Mouse (Mus musculus): ENCODE measurements at regions not wholly inside any gene's neighbourhood (a gene's known extent, or its start where the extent isn't known, plus 50 kb on each side); places are given as distances from the start of the nearest gene placed in this dataset.
A peak's percentile ranks its signal among the peaks of the same experiment; 100 is the strongest.
"Not testable (repeated sequence)": the region's sequence is repeated elsewhere in the genome, so short reads cannot be mapped to it uniquely, and the experiment has no call there.

DNA sequence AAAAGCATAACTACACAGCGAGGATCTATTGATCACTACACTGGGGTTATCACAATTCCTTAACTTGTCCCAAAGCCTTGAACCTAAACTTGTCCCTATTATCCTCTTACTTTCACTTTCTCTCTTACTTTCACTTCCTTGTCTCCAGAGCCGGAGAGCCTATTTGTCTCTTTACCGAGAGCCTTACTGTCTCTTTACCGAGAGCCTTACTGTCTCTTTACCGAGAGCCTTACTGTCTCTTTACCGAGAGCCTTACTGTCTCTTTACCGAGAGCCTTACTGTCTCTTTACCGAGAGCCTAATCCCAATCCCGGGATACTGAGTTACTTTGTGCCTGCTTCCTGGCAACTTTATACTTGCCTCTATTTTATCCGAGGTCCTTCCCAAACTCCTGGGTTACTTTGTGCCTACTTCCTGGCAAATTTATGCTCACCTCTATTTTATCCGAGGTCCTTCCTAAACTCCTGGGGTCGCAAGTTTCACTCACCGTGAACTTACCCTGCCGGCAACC, 335.3 kb upstream of the Ccng1 start:
- H3K9me3 ChIP-seq; H3K4me1 ChIP-seq; H3K4me3 ChIP-seq (replicated peaks); ATAC-seq (ENCODE audit: low FRiP score); H3K27me3 ChIP-seq; H3K36me3 ChIP-seq (replicated peaks); H3K9ac ChIP-seq; H3K27ac ChIP-seq; H3K4me2 ChIP-seq: not testable (repeated sequence)
- 91% methylated on average over 11 of the region's 14 CpGs for WGBS

DNA sequence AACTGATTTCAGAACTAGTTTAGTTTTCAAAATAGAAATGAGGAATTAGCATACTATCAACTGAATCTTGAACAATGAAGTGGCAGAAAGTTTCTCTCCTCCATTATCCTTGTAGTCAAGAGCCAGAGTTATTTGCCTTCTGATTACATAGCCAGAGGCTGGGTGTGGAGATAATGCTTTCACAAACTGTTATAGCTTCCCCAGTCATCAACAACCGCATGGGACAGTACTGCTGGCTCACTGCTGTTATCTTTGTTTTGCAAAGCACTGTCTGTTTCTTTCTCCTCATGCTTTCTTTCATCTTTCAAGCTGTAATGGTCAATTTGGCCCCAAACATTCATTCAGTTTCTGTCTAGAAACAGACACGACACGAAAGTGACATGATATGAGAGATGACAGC, 308.5 kb upstream of the Ccng1 start:
- H3K36me3 ChIP-seq (replicated peaks), result no peaks in the 10 kb centered on the region
- H3K27me3 ChIP-seq, result no peaks in the 10 kb centered on the region
- H3K4me1 ChIP-seq, result no peaks in the 10 kb centered on the region
- H3K9ac ChIP-seq, result no peak overlapping the region
- no peaks in the 10 kb centered on the region for H3K9me3 ChIP-seq
- WGBS, result 80% methylated on average over 3 of the region's 3 CpGs
- no peak overlapping the region for H3K4me3 ChIP-seq (replicated peaks)
- no peak overlapping the region for H3K4me2 ChIP-seq
- no peak for ATAC-seq (ENCODE audit: low FRiP score)
- no peak overlapping the region for H3K27ac ChIP-seq

DNA sequence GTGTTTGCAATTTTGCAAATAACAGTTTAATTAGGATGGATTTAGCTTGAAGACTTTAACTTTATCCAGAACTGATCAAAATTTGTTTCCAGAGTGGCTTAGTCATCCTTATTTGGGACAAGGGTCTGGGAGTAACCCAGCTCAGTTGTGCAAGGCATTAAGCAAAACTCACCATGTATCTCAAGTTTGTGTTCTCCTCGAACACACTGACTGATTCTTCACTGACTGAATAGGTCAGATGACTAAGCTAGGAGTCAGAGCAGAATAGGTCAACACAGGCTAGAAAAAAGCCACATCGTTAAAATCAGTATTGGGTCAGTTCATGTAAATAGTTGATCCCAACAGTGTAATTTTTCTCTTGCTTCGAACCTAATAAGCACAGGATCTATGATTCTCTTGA, 302.7 kb upstream of the Ccng1 start:
- H3K9ac ChIP-seq, result no peak overlapping the region
- H3K4me1 ChIP-seq, result no peaks in the 10 kb centered on the region
- H3K27me3 ChIP-seq, result no peaks in the 10 kb centered on the region
- no peak for ATAC-seq (ENCODE audit: low FRiP score)
- H3K4me2 ChIP-seq, result no peak overlapping the region
- 73% methylated on average over 3 of the region's 3 CpGs for WGBS
- H3K4me3 ChIP-seq (replicated peaks), result no peak overlapping the region
- no peaks in the 10 kb centered on the region for H3K36me3 ChIP-seq (replicated peaks)
- H3K9me3 ChIP-seq, result no peaks in the 10 kb centered on the region
- no peak overlapping the region for H3K27ac ChIP-seq

DNA sequence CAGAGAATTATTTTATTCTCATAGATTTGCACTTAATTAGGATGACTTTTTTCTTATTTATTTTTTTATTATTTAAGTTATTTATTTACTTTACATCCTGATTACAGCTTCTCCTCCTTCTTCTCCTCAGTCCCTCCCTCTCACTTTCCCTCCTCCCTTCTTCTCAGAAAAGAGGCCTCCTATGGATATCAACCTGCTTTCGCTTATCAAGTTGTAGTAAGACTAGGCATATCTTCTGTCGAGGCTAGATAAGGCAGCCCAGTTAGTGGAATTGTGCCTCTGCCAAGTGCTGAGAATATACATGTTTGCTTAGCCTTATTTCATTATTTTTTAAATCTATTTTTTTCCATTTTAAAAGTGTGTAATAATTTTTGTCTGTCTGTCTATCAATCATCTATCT, 274.9 kb upstream of the Ccng1 start:
- WGBS, result 95% methylated on average over 2 of the region's 2 CpGs

DNA sequence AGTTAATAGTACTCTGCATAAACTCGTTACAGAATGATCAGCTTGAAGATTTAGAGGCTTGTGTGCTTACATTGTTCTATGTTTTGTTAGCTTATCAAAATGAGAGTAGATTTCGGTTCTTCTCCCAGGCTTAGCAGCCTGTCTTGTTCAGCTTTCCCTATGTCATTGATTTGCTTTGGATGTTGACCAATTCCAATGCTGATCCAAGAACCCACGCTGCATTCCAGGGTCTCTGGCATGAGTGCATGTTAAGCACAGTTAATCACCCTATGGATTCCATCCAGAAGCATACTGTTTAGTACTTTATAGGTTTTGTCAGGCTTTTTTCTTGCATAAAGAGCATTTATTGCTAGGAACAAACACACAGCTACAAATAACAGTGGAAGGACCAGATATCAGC, 255.0 kb upstream of the Ccng1 start:
- Histone ChIP-seq H3K9me3 (peaks cover 5% of the 10 kb centered on the region; the same call in 1 of the 2 replicates), H3K27ac (no peak overlapping the region), H3K4me3 (replicated peaks) (no peak overlapping the region), H3K36me3 (replicated peaks) (no peaks in the 10 kb centered on the region), H3K4me2 (no peak overlapping the region), H3K4me1 (no peaks in the 10 kb centered on the region), H3K27me3 (no peaks in the 10 kb centered on the region), H3K9ac (no peak overlapping the region)
- no peak for ATAC-seq (ENCODE audit: low FRiP score)
- 62% methylated on average over 3 of the region's 3 CpGs for WGBS

More for the DNA sequence above, 274.9 kb upstream of the Ccng1 start:
- H3K9ac ChIP-seq, result no peak overlapping the region
- no peak overlapping the region for H3K4me2 ChIP-seq
- H3K9me3 ChIP-seq, result no peaks in the 10 kb centered on the region
- ATAC-seq (ENCODE audit: low FRiP score), result no peak
- no peak overlapping the region for H3K4me3 ChIP-seq (replicated peaks)
- H3K27ac ChIP-seq, result no peak overlapping the region
- H3K4me1 ChIP-seq, result no peaks in the 10 kb centered on the region
- no peaks in the 10 kb centered on the region for H3K36me3 ChIP-seq (replicated peaks)
- no peaks in the 10 kb centered on the region for H3K27me3 ChIP-seq

DNA sequence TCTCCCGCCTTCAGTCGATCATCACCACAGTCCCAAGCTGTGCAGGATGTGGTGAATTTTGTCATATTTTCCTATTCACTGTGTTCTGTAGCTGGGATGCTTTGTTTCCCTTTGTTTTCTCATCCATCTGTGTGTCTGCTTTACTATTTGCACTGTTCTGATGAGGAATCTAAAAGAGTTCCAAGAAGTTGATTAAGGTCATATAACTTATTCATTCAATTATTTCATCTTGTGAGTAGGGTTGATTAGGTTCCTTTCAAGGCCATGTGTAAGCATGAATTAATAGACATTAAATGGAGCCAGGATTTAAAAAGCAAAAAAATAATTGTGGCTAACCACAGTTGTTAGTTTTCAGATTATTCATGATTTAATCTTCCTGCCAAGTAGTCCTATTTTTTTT, 217.7 kb upstream of the Ccng1 start:
- Histone ChIP-seq H3K4me3 (replicated peaks) (no peak overlapping the region), H3K27ac (no peak overlapping the region), H3K9ac (no peak overlapping the region), H3K4me2 (no peak overlapping the region), H3K36me3 (replicated peaks) (no peaks in the 10 kb centered on the region), H3K9me3 (no peaks in the 10 kb centered on the region), H3K4me1 (peaks cover 3% of the 10 kb centered on the region; the same call in 1 of the 2 replicates), H3K27me3 (no peaks in the 10 kb centered on the region)
- WGBS, result 89% methylated on average over 2 of the region's 2 CpGs
- ATAC-seq (ENCODE audit: low FRiP score), result no peak

DNA sequence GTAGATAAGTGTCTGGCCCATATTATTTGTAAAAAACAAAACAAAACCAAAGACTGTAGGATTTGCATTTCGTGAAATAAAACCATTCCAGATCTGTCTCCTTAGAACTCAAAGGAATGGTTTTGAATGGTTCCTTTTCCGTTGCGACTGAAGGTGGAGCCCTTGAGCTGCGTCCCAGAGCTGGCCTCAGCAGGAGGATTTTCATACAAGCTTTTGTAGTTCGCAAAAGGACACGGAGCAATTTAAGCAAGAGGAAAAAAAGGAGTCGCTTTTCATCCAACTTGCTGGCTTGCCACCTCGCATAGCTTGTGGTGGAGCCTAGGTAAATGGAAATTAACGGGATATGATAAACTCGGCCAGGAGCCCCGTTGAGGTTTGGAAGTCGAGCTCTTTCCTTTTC, 172.1 kb upstream of the Ccng1 start:
- H3K9me3 ChIP-seq, result no peaks in the 10 kb centered on the region
- no peak overlapping the region for H3K27ac ChIP-seq
- H3K27me3 ChIP-seq, result no peaks in the 10 kb centered on the region
- H3K4me3 ChIP-seq (replicated peaks), result peak overlapping the region; percentile 28
- 2% methylated on average over 12 of the region's 12 CpGs for WGBS
- no peaks in the 10 kb centered on the region for H3K36me3 ChIP-seq (replicated peaks)
- no peak overlapping the region for H3K9ac ChIP-seq
- ATAC-seq (ENCODE audit: low FRiP score), result peak; percentile 86; the same call in 1 of the 2 replicates
- H3K4me2 ChIP-seq, result peak overlapping the region; percentile 48
- H3K4me1 ChIP-seq, result no peaks in the 10 kb centered on the region

DNA sequence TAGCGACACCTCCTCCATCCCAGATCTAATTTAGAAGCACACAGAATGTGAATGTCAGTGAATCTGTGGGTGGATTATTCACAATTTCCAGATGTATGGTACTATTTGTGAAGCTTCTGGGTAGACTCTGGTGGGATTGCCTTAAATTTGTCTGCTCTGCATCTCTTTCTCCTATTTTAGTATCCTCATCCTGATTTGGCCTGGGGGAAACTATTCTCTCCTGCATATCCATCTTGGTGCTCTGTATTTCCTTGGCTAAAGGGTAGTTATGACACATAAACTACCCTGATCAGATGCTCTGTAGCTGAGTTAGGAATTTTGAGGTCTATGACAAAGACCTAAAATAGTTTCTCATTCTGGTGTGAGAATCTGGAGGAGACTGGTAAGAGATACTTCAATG, 136.4 kb upstream of the Ccng1 start:
- H3K4me2 ChIP-seq, result no peak overlapping the region
- H3K9ac ChIP-seq, result no peak overlapping the region
- H3K4me3 ChIP-seq (replicated peaks), result no peak overlapping the region
- no peak for ATAC-seq (ENCODE audit: low FRiP score)
- WGBS, result 86% methylated on average over 1 of the region's 1 CpGs
- no peaks in the 10 kb centered on the region for H3K36me3 ChIP-seq (replicated peaks)
- no peak overlapping the region for H3K27ac ChIP-seq
- H3K4me1 ChIP-seq, result no peaks in the 10 kb centered on the region
- H3K27me3 ChIP-seq, result no peaks in the 10 kb centered on the region
- H3K9me3 ChIP-seq, result no peaks in the 10 kb centered on the region

DNA sequence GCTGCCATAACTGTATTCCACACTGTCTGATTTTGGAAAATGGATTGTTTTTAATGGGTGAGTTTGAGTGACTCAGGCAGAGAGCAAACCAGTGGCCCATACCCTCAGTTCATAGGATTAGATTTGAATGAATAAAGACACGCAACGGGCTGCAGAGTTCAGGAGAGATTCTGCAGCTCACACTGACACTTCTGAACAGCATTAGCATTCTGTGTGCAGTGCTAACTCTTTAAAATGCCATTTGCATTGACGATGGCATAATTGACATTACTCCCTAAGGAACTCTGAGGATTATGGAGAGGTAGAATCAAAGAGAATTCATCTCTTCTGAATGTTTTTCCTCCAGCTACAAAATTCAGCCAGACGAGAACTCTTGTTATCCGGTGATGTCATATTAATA, 129.4 kb upstream of the Ccng1 start:
- 42% methylated on average over 5 of the region's 5 CpGs for WGBS
- no peaks in the 10 kb centered on the region for H3K27me3 ChIP-seq
- no peaks in the 10 kb centered on the region for H3K36me3 ChIP-seq (replicated peaks)
- H3K4me1 ChIP-seq, result no peaks in the 10 kb centered on the region
- no peak overlapping the region for H3K4me3 ChIP-seq (replicated peaks)
- H3K4me2 ChIP-seq, result no peak overlapping the region
- H3K9me3 ChIP-seq, result no peaks in the 10 kb centered on the region
- H3K9ac ChIP-seq, result no peak overlapping the region
- ATAC-seq (ENCODE audit: low FRiP score), result peak; percentile 14; the same call in 1 of the 2 replicates
- H3K27ac ChIP-seq, result no peak overlapping the region

DNA sequence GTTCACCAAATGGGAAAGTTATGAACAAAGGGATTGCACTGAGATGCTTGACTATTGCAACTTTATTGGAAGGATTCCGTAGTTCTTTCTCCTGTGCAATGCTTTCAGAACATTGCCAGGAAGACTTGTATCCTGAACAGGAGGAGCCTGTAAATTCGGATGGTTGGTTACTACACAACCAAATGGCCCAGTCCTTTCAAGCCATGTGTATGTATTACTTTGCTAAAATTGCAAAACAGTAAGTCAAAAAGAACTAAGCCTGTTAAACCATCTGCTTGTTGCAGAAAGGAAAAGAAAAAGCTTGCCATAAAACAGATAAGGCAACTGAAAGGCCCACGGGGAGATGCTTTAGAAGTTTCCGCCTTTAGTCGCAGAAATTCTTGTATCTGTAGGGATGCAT, 124.5 kb upstream of the Ccng1 start:
- WGBS, result 89% methylated on average over 5 of the region's 5 CpGs
- Histone ChIP-seq H3K36me3 (replicated peaks) (no peaks in the 10 kb centered on the region), H3K27me3 (no peaks in the 10 kb centered on the region)

DNA sequence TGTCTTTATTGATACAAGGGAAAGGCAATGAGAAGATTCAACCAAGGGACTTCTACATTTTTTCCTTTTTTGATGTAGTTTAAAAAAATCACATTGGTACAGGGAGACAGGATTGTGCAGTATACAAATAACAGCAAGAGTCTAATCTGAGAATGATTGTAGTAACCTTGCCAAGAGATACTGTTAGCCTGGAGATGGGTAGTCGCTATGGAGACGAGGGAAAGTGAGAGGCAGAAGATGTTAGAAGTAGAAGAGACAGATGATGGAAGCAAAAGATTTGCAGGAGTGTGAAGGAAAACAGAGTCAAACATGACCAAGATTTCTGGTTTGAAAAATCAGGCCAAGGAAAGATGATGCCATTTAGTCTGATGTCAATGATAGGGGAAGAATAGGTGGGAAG, 117.9 kb upstream of the Ccng1 start:
- no peaks in the 10 kb centered on the region for H3K36me3 ChIP-seq (replicated peaks)
- no peak for ATAC-seq (ENCODE audit: low FRiP score)
- WGBS, result 82% methylated on average over 2 of the region's 2 CpGs
- no peaks in the 10 kb centered on the region for H3K9me3 ChIP-seq
- H3K4me2 ChIP-seq, result no peak overlapping the region
- H3K4me1 ChIP-seq, result no peaks in the 10 kb centered on the region
- H3K27ac ChIP-seq, result no peak overlapping the region
- H3K27me3 ChIP-seq, result no peaks in the 10 kb centered on the region
- H3K9ac ChIP-seq, result no peak overlapping the region
- H3K4me3 ChIP-seq (replicated peaks), result no peak overlapping the region

More for the DNA sequence above, 124.5 kb upstream of the Ccng1 start:
- Histone ChIP-seq H3K4me2 (no peak overlapping the region), H3K9ac (no peak overlapping the region), H3K27ac (no peak overlapping the region), H3K9me3 (no peaks in the 10 kb centered on the region), H3K4me1 (no peaks in the 10 kb centered on the region), H3K4me3 (replicated peaks) (no peak overlapping the region)
- ATAC-seq (ENCODE audit: low FRiP score), result no peak

DNA sequence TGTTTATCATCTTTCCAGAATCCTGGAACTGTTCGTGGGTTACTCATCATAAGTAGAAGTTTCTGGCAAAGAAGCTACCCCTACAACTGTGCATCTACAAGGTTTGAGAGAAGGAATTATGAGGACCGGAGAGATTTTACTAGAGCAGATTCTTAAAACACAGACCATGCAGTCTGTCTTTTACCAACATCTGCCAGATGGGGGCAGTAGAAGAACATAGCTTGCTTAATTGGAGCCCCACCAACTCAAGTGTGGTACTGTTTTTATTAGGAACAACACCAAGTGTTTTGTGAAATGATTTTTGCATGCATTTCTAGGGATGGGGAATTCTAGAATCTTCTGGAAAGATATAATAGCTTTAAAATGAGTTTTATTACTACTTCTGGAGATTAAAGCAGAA, 110.6 kb upstream of the Ccng1 start:
- Histone ChIP-seq H3K4me2 (no peak overlapping the region), H3K9ac (no peak overlapping the region), H3K4me1 (no peaks in the 10 kb centered on the region), H3K9me3 (no peaks in the 10 kb centered on the region), H3K36me3 (replicated peaks) (no peaks in the 10 kb centered on the region), H3K27ac (no peak overlapping the region), H3K4me3 (replicated peaks) (no peak overlapping the region), H3K27me3 (no peaks in the 10 kb centered on the region)
- WGBS, result 37% methylated on average over 2 of the region's 2 CpGs
- ATAC-seq (ENCODE audit: low FRiP score), result peak; percentile 55; the same call in 1 of the 2 replicates

DNA sequence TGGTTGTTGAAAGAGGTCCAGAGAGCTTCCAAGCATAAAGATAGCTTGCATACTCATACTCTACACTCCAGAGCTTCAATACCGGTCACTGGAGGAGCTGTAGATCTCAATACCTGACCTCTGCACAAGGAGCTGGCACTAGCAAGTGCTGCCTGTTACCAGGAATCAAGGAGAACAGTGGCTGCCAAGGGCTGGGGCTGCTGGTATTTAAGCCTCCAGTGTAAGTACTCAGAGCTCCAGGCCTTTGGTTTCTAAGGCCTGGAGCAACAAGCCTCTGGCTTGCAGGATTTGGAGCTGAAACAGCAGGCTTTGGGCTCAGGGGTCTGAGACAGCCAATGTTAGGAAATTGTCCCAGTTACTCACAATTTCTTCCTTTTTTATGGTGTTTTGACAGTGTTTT, 96.2 kb upstream of the Ccng1 start:
- Histone ChIP-seq H3K36me3 (replicated peaks) (no peaks in the 10 kb centered on the region), H3K4me3 (replicated peaks) (no peak overlapping the region), H3K9ac (no peak overlapping the region), H3K9me3 (no peaks in the 10 kb centered on the region), H3K4me1 (no peaks in the 10 kb centered on the region), H3K27ac (no peak overlapping the region), H3K27me3 (no peaks in the 10 kb centered on the region), H3K4me2 (no peak overlapping the region)
- no peak for ATAC-seq (ENCODE audit: low FRiP score)
- WGBS, result 88% methylated on average over 1 of the region's 1 CpGs
